Mouse (Mus musculus): ENCODE measurements around the gene Zfp286.

Zfp286 gene

DNA sequence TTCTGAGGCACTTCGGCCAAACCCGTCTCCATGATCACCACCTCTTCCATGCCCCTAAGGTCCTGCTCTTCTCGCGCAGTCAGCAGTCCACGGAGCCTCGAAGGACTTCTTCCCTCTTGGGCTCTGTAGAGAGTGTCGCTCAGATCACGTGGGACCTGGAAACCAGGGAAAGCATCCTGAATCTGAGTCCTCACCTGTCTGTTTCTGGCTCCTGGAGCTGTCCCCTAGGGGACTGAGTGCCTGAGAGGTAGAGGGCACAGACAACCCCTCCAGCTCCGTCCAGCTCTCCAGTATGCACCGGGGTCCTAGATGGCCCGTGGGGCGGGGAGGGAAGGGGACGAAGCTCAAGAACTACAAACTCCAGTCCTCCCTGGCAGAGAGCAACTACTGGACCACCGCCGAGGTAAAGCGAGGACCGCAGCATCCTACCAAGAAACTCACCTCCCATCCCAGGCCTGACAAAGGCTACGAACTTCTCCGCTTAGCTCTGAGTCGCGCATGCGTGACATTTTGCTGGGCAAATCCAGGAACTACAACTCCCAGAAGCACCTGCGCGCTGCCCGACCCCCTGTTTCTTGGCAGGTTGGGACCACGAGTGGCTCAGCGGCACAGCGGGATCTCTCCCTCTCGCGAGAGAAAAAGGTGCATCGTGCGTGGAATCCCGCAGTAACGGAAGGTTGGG lies at the start of gene Zfp286:
Gene Zfp286 (minus strand): TSS at position 528 of the 682 bp plus-strand sequence.
- in situ Hi-C loops (cut with MboI, MseI): no loop called here

DNA sequence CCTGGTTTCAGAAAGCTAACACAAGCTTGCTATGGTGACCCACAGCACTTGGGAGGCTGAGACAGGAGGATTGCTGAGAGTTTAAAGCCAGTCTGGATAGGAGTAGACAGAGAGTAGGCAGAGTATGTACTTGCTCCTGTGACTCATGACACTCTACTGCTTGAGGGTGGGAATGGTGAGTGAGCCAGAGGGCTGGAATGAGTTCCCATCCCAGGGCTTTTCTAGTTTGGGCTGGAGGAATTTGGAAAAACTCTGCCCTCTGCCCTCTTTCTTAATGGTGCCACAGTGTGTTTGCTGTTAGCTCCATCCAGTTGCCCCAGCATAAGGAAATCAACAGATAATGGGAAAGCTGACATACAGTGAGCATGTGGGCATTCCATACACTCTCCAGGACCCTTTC lies 42.6 kb upstream of the Zfp286 start:
- in situ Hi-C loops (cut with MboI, MseI): no loop called here

DNA sequence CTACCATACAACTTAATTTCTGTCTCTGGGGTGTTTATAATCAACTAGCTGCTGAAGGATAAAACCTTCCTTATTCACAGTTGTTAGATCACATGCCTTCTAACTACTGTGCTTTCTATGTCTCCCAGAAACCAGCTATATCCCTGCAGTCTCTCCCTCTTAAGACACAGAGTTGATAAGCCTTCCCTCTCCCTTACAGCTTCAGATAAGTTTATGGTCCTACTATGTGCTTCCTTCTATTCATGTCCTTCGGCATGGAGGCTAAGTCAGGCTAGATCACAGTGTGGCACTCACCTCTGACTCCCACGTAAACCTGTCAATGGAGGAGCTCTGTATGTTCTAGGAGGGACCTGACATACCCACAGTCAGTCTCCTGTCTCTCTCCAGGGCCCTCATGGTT lies 41.1 kb upstream of the Zfp286 start:
- in situ Hi-C loops (cut with MboI, MseI): no loop called here

DNA sequence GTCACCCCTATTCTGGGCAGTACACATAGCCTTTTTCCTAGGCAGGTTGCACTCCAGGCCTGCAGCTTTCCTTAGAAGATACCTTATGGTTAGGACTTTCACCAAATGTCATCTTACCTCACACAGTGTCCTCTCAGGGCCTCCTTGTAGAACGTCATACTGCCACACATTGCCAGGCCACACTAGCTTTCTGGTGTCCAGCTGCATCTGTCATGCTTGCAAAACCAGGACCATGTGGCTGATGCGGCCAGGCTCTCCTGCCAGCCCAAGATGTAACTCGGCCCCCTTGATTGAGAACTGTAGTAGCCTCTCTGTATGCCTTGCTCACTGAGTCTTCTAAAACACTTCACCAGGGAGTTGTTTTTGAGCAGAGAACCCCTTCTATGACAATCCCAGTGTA lies 38.6 kb upstream of the Zfp286 start:
- in situ Hi-C loops (cut with MboI, MseI): no loop called here

DNA sequence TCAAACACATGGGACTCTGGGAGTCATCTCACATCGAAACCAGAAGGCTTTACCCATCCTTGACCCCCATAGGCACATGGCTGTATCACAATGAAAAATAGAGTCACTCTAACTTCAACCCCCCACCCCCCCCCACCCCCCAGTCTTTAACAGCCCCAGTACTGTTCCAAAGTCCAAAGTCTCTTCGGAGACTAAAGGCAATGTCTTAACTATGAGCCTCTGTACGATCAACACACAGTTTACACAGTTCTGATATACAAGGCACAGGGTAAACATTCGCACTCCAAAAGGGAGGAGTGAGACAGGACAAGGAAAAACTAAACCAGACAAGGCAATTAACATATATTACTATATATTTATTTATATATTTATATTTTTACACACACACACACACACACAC lies 37.9 kb upstream of the Zfp286 start:
- in situ Hi-C loops (cut with MboI, MseI): no loop called here

DNA sequence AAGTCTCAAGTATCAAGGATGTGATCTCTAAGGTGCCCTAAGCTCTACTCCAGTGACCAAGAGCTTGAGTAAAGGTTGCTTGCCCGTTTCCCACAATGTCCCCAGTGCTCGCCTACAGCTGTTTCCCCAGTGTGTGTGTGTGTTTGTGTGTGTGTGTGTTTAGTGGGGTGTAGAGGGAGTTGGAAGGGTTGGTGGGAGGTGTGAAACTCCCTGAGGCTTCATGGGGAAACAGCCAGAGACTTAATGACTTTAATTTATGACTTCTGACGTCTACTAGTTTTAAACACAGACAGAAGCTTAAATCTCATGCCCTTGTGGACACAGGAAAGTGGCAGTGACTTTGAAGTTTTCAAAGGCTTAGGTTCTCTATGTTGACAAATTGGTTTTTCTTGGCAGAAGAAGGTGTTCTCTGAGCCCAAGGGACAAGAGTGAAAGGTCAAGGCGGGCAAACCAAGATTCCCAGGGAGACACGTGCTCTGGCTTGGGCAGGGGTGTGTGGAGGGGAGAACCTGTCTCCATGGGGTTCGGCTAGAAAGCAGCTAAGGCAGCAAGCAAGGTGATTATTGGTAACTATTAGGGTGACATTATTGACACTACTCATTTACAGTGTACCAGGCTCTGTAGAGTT lies 37.0 kb upstream of the Zfp286 start:
- in situ Hi-C loops (cut with MboI, MseI): no loop called here

DNA sequence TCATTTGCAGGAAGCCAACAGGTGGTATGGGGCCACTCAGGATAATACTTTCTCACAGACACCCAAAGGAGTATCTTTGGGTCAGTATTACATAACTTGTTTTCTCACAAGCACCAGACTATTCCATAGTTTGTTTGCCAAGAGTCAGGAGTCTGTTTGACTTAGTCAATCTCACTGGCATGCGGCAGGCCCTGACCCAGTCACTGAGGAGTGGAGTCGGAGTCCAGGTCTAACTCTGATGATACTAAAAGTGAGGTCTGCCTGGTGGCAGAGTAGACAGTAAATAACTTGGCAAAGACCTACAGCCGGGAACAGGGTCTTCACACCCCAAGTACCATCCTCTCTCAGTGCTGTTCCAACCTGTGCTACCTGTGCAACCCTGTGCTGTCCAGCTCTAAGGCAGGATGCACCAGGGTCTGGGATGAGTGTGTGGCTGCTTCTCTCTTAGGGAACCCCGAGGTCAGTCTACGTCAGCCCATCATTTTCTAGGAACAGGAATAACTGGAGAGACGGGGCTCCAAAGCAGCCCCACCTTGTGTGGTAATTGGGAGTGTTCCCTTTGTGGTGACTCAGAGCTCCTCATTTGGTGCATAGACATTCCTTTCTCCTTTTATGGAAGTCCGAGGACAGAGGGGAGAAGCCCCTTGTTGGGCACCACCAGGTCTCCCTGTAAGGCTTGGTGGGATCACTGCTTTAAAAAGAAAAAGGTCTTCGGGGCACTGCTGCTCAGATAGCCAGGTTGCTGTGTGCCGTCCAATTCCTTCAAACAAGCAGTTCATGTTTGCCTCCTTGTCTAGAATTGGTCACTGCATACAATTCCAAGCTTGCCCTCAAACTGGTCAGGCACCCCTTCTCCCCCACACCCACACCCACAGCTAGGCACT lies 36.2 kb upstream of the Zfp286 start:
- in situ Hi-C loops (cut with MboI, MseI): no loop called here

DNA sequence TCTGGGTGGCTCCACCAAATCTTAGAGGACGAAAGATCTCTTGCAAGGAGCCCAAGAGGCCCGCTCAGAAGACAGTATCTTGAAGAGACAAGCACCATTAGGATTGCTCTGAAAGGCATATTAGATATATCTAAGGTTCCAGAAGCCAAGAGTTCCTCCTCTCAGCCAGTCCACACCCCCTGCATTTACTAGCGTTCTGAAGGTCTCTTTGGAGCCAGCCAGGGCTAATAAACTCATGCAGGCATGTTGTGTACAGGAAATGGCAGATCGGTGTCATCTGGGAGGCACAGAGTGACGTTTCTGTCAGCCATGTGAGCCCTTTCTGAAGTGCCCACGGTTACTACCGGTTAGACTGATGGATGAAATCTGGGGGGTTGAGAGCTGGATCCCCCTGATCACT lies 34.9 kb upstream of the Zfp286 start:
- in situ Hi-C loops (cut with MboI, MseI): loop anchor here in 1 of 2 experiments (5.0 kb wide), 1 partner anchor 53 kb away; the partner anchor contains the start of gene Tvp23b

DNA sequence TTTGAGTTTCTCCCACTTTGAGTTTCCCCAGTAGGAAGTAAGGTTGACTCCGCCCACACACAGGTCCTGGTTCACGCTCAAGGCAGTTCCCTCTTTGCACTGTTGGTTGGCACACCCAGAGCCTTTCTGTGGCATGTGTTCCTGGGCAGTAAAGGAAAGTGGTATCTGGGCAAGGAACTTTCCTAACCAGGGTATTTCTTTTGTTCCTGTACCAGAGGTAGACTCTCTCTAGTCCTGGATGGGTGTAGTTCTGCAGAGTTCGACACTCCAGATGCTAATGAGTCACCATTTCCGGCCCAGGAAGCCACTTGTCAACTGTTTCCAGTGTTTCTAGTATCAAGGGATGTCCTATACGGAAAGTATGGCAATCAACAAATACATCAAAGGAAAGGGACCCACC lies 32.6 kb upstream of the Zfp286 start:
- in situ Hi-C loops (cut with MboI, MseI): loop anchor here in 1 of 2 experiments (5.0 kb wide), 1 partner anchor 55 kb away; the partner anchor contains the start of gene Tvp23b

DNA sequence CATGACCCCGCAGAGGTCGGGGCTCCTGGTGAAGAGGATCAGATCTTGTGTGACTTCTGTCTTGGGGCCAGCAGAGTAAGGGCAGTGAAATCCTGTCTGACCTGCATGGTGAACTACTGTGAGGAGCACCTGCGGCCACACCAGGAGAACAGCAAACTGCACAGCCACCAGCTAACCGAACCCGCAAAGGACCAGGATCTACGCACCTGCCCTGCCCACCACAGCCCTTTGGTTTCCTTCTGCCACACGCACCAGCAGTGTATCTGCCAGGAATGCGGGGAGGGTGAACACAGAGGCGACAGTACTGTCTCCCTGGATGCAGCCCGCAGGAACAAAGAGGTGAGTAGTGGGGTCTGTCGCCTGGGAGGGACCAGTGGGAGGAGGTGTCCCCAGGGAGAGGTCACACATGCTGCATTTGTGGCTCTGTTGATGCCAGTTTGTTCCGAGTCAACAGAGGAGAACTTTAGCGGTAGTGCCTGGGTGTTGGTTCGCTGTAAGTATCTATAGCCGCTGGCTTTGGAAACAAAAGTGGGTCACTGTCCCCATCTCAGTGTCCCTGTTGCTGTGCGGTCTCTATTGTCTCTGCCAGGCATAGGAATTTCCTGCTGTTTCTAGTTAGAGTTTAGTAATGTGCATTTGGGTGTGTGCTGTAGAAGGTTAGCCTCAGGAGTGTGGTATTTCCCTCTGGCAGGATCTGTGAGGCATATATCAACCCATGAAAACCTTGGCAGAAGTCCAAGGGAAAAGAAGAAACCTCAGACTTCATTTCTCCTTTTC lies 31.6 kb upstream of the Zfp286 start:
- in situ Hi-C loops (cut with MboI, MseI): loop anchor here in 1 of 2 experiments (5.0 kb wide), 1 partner anchor 56 kb away; the partner anchor contains the start of gene Tvp23b

DNA sequence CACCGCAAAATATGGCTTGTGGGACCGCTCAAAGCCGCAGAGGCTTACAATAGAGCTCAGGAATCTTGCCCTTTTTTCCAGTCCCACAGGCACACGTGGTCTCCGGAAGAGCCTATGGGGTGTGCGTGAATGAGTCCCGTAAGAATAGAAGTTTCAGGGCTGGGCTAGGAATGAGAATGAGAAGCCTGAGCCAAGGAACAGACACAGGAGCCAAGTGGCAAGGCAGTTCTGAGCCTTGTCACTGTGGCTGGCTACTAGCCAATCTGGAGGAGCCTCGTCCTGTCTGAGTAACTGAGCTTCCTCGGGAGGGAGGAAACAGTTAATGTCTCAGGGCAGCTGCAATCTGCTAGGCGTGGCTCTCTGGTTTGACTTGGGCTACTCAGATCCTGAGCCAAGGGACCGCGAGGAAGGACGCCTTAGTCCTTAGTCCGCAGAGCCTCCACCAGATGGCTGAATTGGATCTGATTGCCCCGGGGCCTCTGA lies 30.8 kb upstream of the Zfp286 start, which contains the start of gene Trim16:
Gene Trim16 (plus strand): TSS at position 173 of the 483 bp plus-strand sequence.
- in situ Hi-C loops (cut with MboI, MseI): loop anchor here in 1 of 2 experiments (5.0 kb wide), 1 partner anchor 57 kb away; the partner anchor contains the start of gene Tvp23b

DNA sequence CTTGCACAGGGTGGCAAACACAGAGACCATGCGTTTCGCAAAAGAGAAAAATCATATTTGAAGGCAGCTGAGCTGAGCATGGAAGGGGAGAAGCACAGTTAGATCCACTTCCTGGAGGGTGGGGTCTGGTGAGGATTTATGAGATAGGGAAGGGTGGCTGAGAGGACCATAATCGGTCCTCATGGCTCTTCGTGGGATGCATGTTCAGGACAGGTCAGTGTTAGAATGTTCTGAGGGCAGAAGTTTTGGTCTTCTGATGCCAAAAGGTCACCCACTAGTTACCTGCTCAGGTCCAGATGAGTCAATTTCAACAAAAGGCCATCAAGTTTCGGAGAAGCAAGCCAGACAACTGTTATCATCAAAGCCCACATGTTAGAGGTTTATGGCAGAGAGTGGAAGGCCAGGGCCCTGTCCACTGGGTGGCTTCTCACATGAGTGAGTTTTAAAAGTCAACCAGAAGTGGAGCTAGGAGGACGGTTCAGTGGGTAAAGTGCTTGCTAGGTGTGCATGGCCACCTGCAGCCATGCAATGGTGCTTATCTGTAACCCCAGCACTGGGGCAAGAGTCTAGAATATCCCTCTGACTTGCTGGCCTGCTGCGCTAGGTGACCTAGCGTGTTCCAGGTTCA lies 29.9 kb upstream of the Zfp286 start:
- in situ Hi-C loops (cut with MboI, MseI): loop anchor here in 1 of 2 experiments (10.0 kb wide), 1 partner anchor 734 kb away; no protein-coding TSS in a partner anchor

DNA sequence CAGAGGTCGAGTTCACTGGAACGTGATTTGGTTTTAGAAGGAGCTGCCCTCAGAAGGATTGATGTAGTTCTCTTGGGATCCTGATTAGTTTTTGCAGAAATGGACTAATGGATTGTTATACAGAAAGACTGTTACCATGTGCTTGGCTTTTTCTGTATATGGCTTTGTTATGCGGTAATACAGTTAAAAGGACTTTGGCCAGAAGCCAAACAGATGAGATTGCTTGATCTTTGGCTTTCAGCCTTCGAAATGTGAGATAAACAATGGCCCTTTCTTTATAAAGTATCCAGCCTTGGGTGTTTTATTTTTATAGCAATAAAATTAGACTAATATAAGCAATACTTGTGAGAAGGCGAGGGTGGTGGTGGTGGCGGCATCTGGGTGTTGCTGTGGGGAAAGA lies 27.3 kb upstream of the Zfp286 start:
- in situ Hi-C loops (cut with MboI, MseI): loop anchor here in 1 of 2 experiments (10.0 kb wide), 1 partner anchor 732 kb away; no protein-coding TSS in a partner anchor

DNA sequence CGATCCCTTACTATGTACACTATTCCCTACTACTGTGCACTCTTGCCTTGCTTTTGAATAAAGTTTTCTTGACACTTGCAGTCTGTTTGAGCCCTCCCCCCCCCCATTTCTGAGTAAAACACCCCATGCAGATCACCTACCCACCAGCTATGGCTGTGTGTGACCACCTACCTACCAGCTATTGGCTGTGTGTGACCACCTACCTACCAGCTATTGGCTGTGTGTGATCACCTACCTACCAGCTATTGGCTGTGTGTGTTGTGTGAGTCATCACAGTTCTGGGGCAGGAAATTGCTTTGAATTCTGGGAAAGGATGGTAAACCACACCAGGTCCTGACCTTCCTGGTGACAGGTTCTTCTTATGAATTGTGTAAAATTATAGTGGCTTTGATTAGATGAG lies 26.2 kb upstream of the Zfp286 start:
- in situ Hi-C loops (cut with MboI, MseI): loop anchor here in 1 of 2 experiments (10.0 kb wide), 1 partner anchor 731 kb away; no protein-coding TSS in a partner anchor

DNA sequence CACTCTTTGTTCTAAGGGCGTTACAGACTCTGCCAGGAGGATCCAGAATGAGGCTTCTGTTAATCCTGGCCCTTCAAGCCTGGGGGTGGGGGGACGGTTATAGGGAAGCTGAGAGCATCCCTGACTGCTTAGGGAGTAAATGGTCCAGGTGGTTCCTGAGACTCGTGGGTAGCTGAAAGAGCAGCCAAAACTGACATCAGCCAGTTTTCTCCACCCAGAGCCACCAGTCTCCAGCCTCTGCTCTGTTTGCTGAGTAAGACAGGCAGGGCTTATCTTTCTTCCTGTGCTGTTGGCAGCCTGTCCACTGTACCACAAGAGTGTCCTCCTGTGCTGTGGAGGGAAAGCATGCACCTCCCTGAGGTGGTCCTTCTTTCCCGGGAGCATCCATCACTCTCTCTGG lies 25.4 kb upstream of the Zfp286 start:
- in situ Hi-C loops (cut with MboI, MseI): loop anchor here in 1 of 2 experiments (10.0 kb wide), 1 partner anchor 730 kb away; no protein-coding TSS in a partner anchor

DNA sequence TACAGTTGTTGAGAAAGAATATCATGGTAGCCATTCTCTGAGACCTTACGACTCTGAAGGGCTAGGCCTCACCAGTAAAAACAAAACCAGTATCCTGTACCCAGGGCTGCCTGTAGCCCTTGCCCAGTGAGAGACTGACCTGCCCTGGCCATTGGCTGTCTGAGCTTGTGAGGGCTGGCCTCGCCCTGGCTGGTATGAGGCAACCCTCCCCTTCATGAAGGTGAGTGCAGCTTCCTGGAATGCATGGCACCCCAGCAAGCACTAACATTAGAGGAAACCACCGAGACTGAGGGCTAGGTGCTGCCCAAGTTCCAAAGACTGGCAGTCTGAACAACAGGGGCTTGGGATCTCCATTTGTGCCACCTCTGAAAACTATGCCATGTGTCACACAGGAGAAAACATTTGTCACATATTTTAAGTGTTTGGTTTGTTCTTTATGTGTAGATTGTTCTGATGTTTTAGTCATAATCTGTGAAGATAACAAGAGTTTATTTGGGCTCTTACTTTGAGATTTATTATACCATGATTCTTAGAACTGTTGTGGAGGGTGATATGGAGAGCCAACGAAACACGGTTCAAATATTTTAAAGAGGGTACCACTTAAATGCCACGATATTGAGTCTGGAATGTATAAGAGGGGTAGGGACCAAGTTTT lies 24.8 kb upstream of the Zfp286 start:
- in situ Hi-C loops (cut with MboI, MseI): loop anchor here in 1 of 2 experiments (10.0 kb wide), 1 partner anchor 729 kb away; no protein-coding TSS in a partner anchor

DNA sequence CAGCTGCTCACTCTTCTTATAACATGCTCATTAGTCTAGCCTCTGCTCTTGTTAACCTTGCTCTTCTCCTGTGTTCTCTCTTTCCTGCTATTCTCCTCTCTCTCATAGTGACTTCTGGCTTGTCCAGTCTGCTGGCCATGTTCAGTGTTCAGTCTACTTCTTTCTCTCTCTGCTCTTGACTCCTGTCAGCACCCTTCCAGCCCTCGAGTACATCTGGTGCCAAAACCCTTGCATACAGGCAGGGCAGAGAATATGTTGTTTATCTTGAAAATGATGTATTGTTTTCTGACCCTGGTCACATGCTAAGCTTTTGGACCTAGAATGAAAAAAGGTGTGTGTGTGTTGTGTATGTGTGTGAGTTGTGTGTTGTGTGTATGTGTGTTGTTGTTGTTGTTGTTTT lies 24.2 kb upstream of the Zfp286 start:
- in situ Hi-C loops (cut with MboI, MseI): loop anchor here in 1 of 2 experiments (10.0 kb wide), 1 partner anchor 729 kb away; no protein-coding TSS in a partner anchor

DNA sequence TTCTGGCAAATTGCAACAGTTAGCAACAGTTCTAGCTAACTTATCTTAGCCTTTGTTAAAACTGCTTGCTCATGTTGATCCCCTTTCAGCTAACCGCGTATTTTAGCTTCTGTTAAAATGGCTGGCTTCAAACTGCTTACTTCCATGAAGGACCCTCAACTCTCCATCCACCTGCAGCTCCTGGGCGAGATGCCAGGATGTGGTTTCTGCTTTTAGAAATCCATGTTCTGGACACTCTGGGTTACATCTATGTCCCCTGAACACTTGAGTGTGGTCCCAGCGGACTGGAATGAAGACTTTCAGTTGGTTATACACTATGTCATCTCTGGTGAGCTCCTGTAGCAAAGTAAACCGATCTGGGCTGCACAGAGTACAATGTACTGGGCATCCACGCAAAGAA lies 23.0 kb upstream of the Zfp286 start:
- in situ Hi-C loops (cut with MboI, MseI): loop anchor here in 1 of 2 experiments (10.0 kb wide), 1 partner anchor 727 kb away; no protein-coding TSS in a partner anchor

DNA sequence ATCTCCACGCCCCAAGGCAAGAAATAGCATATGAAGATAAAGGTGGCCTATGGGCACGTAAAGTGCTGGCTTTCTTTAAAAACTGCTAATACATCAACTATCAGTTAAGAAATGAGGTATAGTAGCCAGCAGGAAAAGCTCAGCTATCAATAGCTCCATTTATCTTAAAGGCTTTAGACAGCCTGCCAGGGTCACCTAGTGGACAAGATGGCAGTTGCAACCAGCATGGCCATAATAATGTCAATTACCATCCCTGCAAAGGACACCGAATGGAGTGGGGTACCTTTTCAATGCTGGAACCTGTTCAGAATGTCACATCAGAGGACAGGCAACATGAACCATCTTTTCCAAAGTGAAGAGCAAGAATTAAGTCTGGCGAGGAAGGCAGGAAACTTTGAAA lies 19.9 kb upstream of the Zfp286 start:
- in situ Hi-C loops (cut with MboI, MseI): no loop called here
